Mouse (Mus musculus) midbrain, embryonic 12.5 days (tissue): ENCODE measurements at regions not wholly inside any gene's neighbourhood (a gene's known extent, or its start where the extent isn't known, plus 50 kb on each side); places are given as distances from the start of the nearest gene placed in this dataset.

Experiments used
- ATAC-seq: fragments of 200-750 bp; cut with Nextera tagmentation; 2 replicates; pipeline ENCODE4 v1.8.0; 2017; ENCODE audit warnings: low read depth, moderate TSS enrichment, moderate library complexity; ENCODE audit not compliant: low FRiP score
- H3K27ac ChIP-seq: fragments of 300-500 bp; sonication (generic); replicated peaks from 2 replicates; pipeline ENCODE4 v1.5.1; 2016; ENCODE audit warnings: mild to moderate bottlenecking
- H3K27me3 ChIP-seq: fragments of 300-500 bp; sonication (generic); 2 replicates; pipeline ENCODE4 v1.6.1; 2016; ENCODE audit warnings: mild to moderate bottlenecking
- H3K36me3 ChIP-seq: fragments of 300-500 bp; sonication (generic); 2 replicates; pipeline ENCODE4 v1.6.1; 2016
- H3K4me1 ChIP-seq: fragments of 300-500 bp; sonication (generic); 2 replicates; pipeline ENCODE4 v1.6.1; 2016
- H3K4me2 ChIP-seq: fragments of 300-500 bp; sonication (generic); replicated peaks from 2 replicates; pipeline ENCODE4 v1.6.1; 2016; ENCODE audit warnings: mild to moderate bottlenecking, moderate library complexity
- H3K4me3 ChIP-seq: fragments of 300-500 bp; sonication (generic); 2 replicates; pipeline ENCODE4 v1.5.1; 2016; ENCODE audit warnings: mild to moderate bottlenecking
- H3K9ac ChIP-seq: fragments of 300-500 bp; sonication (generic); replicated peaks from 2 replicates; pipeline ENCODE4 v1.6.1; 2016; ENCODE audit warnings: mild to moderate bottlenecking, moderate library complexity
- H3K9me3 ChIP-seq: fragments of 300-500 bp; sonication (generic); 2 replicates; pipeline ENCODE4 v1.6.1; 2016; ENCODE audit warnings: mild to moderate bottlenecking
- WGBS: fragments of 180-500 bp; shearing (Covaris S2); methylation state at CpG from one replicate; pipeline ENCODE4 v1.1.7; 2016; 5-methylcytosine and 5-hydroxymethylcytosine counted together

- Histone ChIP-seq H3K4me1 (peaks cover 4% of the 10 kb centered on the region; the same call in 1 of the 2 replicates), H3K4me2 (no peak overlapping the region), H3K4me3 (no peak overlapping the region), H3K36me3 (no peaks in the 10 kb centered on the region), H3K9ac (no peak overlapping the region), H3K27me3 (no peaks in the 10 kb centered on the region), H3K9me3 (no peaks in the 10 kb centered on the region), H3K27ac (no peak overlapping the region)
- 93% methylated on average over 5 of the region's 5 CpGs for WGBS
- ATAC-seq: no peak
Measured at GRCm38 (mm10) chr10:120664419-120664818, 188.2 kb upstream of the Hmga2 start.

DNA sequence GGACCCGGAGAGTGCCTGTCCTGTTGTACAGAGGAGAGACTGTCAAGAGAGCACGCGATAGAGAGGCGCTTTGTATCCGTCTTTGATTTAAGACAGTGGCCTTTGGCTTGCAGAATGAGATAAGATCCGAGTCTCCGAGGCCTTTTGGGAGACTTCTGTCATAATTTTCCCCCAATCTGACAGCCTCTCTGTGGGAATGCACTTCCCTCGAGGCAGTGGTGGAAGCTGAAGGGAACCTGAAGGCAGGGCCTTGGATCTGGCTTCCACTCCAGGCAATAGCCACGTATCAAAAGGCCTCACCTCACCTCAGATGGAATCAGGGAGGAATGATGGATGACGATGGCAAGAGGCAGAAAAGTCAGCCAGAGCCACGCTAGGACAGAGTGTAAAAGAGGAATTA, 187.1 kb upstream of the Hmga2 start:
- H3K36me3 ChIP-seq: no peaks in the 10 kb centered on the region
- 88% methylated on average over 11 of the region's 11 CpGs for WGBS
- no peaks in the 10 kb centered on the region for H3K27me3 ChIP-seq
- H3K4me1 ChIP-seq: peaks cover 4% of the 10 kb centered on the region; the same call in 1 of the 2 replicates
- no peak overlapping the region for H3K9ac ChIP-seq
- no peak overlapping the region for H3K27ac ChIP-seq
- no peak for ATAC-seq
- H3K9me3 ChIP-seq: no peaks in the 10 kb centered on the region
- no peak overlapping the region for H3K4me2 ChIP-seq
- H3K4me3 ChIP-seq: no peak overlapping the region

- no peaks in the 10 kb centered on the region for H3K36me3 ChIP-seq
- no peak overlapping the region for H3K9ac ChIP-seq
- no peaks in the 10 kb centered on the region for H3K27me3 ChIP-seq
- H3K27ac ChIP-seq: no peak overlapping the region
- H3K9me3 ChIP-seq: no peaks in the 10 kb centered on the region
- ATAC-seq: peak; percentile 49; the same call in 1 of the 2 replicates
- H3K4me3 ChIP-seq: no peak overlapping the region
- H3K4me1 ChIP-seq: peaks cover 4% of the 10 kb centered on the region; the same call in 1 of the 2 replicates
- WGBS: 55% methylated on average over 6 of the region's 6 CpGs
- H3K4me2 ChIP-seq: no peak overlapping the region
Measured at GRCm38 (mm10) chr10:120660503-120660902, 184.2 kb upstream of the Hmga2 start.

DNA sequence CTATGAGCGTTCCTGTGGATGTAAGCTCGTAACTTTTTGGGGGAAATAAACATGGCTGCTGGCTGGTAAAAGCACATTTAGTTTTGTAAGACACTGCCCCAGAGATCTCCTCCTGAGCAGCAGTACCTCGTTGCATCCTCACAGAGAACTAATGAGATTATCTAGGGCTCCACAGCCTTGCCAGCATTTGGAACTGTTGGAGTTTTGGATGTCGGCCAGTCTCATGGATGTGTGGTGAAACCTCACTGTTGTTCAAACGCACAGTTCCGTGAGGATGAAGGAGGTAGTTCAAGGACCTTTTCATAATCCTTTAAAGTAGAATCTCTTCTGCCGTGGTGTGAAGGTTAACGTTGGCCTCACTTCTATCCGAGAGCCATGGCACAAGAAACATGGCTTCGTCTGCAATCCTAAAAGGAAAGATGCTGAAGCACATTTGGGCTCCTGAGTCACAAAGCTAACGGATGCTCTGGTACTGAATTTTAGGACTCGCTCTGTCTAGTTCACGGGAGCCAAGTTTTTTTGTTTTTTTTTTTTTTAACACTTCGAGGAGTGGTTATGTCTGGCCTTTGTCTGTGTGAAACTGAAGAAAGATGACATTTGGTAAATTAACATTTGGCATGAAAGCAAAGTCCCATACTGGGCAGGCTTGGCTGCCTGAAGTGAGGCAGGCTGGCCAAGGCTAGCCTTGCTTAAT, 179.1 kb upstream of the Hmga2 start:
- H3K4me2 ChIP-seq: no peak overlapping the region
- 80% methylated on average over 14 of the region's 14 CpGs for WGBS
- no peaks in the 10 kb centered on the region for H3K9me3 ChIP-seq
- no peak overlapping the region for H3K9ac ChIP-seq
- no peaks in the 10 kb centered on the region for H3K4me1 ChIP-seq
- no peak overlapping the region for H3K27ac ChIP-seq
- no peak for ATAC-seq
- no peak overlapping the region for H3K4me3 ChIP-seq
- no peaks in the 10 kb centered on the region for H3K36me3 ChIP-seq
- H3K27me3 ChIP-seq: no peaks in the 10 kb centered on the region

GRCm38 (mm10) chr10:120652525-120653215, 176.4 kb upstream of the Hmga2 start:
- no peak overlapping the region for H3K27ac ChIP-seq
- H3K4me2 ChIP-seq: no peak overlapping the region
- H3K4me1 ChIP-seq: peaks cover 8% of the 10 kb centered on the region; the same call in 1 of the 2 replicates
- H3K9ac ChIP-seq: no peak overlapping the region
- no peak for ATAC-seq
- WGBS: 88% methylated on average over 6 of the region's 6 CpGs
- H3K4me3 ChIP-seq: no peak overlapping the region
- H3K36me3 ChIP-seq: no peaks in the 10 kb centered on the region
- no peaks in the 10 kb centered on the region for H3K9me3 ChIP-seq
- no peaks in the 10 kb centered on the region for H3K27me3 ChIP-seq

DNA sequence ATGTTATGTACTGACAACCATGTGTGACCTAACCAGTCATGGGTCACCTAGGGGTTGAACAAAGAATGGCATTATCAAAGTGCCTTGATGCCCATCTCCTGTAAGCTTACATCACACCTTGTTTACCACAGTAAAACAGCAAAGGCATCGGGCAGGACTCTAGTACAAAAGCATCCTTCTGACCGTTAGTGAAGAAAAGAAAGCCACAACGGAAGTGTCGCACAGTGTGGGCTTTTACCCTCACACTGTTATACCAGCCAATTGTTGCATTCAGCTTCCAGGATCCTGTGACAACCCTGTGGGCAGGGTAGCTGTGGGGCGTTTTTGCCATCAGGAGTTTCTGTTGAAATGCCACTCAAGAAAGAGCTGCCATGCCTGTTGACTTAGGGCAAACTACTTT, 175.6 kb upstream of the Hmga2 start:
- no peak overlapping the region for H3K4me3 ChIP-seq
- no peak overlapping the region for H3K27ac ChIP-seq
- no peak for ATAC-seq
- no peak overlapping the region for H3K4me2 ChIP-seq
- no peaks in the 10 kb centered on the region for H3K36me3 ChIP-seq
- 92% methylated on average over 5 of the region's 5 CpGs for WGBS
- peaks cover 16% of the 10 kb centered on the region for H3K4me1 ChIP-seq
- H3K27me3 ChIP-seq: no peaks in the 10 kb centered on the region
- no peaks in the 10 kb centered on the region for H3K9me3 ChIP-seq
- no peak overlapping the region for H3K9ac ChIP-seq

- no peak overlapping the region for H3K4me3 ChIP-seq
- no peak overlapping the region for H3K9ac ChIP-seq
- H3K27me3 ChIP-seq: peaks cover 6% of the 10 kb centered on the region
- H3K4me2 ChIP-seq: no peak overlapping the region
- 98% methylated on average over 9 of the region's 9 CpGs for WGBS
- H3K27ac ChIP-seq: no peak overlapping the region
- no peak for ATAC-seq
- no peaks in the 10 kb centered on the region for H3K9me3 ChIP-seq
- peaks cover 21% of the 10 kb centered on the region for H3K4me1 ChIP-seq
- H3K36me3 ChIP-seq: no peaks in the 10 kb centered on the region
Measured at GRCm38 (mm10) chr10:120650336-120650735, 174.1 kb upstream of the Hmga2 start.

DNA sequence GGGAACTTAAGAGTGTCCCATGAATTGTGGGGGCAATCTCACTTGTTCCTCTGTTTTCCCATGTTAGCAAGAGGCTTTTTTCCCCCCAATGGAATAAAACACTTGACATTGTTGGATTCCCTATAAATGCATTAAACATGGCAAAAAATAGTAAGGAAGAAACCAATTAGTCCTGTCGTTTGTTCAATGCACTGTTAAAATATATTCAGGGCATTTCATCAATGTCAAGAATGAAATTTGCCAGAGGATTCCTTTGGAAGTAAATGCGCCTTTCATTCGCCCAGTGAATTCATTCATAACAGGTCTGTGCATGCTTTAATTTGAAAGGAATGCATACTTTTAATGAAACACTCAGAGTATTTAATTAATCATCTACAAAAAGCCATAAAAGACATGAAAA, 172.5 kb upstream of the Hmga2 start:
- no peak for ATAC-seq
- Histone ChIP-seq H3K4me2 (no peak overlapping the region), H3K4me1 (peaks cover 21% of the 10 kb centered on the region), H3K27ac (no peak overlapping the region), H3K36me3 (no peaks in the 10 kb centered on the region), H3K9ac (no peak overlapping the region), H3K4me3 (no peak overlapping the region), H3K9me3 (no peaks in the 10 kb centered on the region), H3K27me3 (peaks cover 6% of the 10 kb centered on the region)
- 79% methylated on average over 3 of the region's 3 CpGs for WGBS

DNA sequence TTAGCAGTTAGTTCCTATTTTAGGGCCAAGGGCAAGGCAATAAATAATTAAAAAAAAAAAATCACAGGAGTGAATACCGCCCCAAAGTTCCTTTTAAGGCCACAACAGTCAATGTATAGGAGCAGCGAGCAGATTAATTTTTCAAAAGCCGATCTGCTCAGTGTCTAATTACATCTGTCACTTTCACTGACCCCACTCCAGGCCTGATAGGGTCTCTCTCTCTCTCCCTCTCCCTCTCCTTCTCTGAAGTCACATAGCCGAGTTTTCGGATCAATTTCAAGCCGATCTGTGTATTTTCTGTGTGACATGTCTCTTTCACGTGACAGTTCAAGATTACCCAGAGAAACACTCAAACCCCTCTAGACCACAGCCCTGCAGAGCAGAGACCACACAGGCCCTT, 171.8 kb upstream of the Hmga2 start:
- WGBS: 45% methylated on average over 7 of the region's 7 CpGs
- H3K27ac ChIP-seq: no peak overlapping the region
- no peaks in the 10 kb centered on the region for H3K9me3 ChIP-seq
- no peak overlapping the region for H3K4me3 ChIP-seq
- H3K4me1 ChIP-seq: peaks cover 21% of the 10 kb centered on the region
- no peaks in the 10 kb centered on the region for H3K36me3 ChIP-seq
- ATAC-seq: no peak
- H3K27me3 ChIP-seq: peaks cover 6% of the 10 kb centered on the region
- H3K9ac ChIP-seq: no peak overlapping the region
- H3K4me2 ChIP-seq: no peak overlapping the region

GRCm38 (mm10) chr10:120647323-120647722, 171.1 kb upstream of the Hmga2 start:
- Histone ChIP-seq H3K4me2 (peak overlapping the region; percentile 43), H3K4me3 (no peak overlapping the region)
- peak; percentile 41 for ATAC-seq

DNA sequence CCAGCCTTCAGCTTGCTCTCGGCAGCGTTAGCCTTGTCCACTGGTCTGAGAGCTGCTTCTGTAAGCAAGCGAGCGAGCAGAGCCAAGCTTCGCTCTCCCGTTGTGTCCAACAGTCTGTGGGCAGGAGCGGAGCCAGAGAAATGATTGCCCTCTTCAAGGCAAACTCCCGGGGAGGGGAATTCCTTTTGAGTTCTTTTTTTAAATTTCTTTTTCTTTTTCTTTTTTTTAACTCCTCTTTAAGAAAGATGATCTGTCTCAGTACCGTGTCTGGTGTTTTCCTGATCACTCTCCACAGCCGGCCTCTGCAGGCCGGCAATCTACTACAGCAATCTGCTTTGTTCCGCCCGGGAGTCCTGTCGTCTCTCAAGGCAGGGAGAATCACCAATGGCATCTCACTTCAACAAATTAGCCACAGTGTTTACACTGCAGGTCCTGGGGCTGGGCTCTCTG, 170.6 kb upstream of the Hmga2 start:
- Histone ChIP-seq H3K27me3 (peaks cover 6% of the 10 kb centered on the region), H3K4me3 (no peak overlapping the region), H3K9ac (0 out of 2 replicates have a peak overlapping the region, but pooled peaks have one; percentile 32), H3K9me3 (no peaks in the 10 kb centered on the region), H3K36me3 (no peaks in the 10 kb centered on the region), H3K4me2 (peak overlapping the region; percentile 43), H3K4me1 (peaks cover 21% of the 10 kb centered on the region), H3K27ac (no peak overlapping the region; the same call in 1 of the 2 replicates)
- 3% methylated on average over 14 of the region's 14 CpGs for WGBS
- peak; percentile 84; the same call in 1 of the 2 replicates for ATAC-seq

More at GRCm38 (mm10) chr10:120647323-120647722, 171.1 kb upstream of the Hmga2 start:
- Histone ChIP-seq H3K27me3 (peaks cover 6% of the 10 kb centered on the region), H3K9ac (no peak overlapping the region), H3K9me3 (no peaks in the 10 kb centered on the region), H3K4me1 (peaks cover 21% of the 10 kb centered on the region), H3K27ac (no peak overlapping the region), H3K36me3 (no peaks in the 10 kb centered on the region)
- 50% methylated on average over 3 of the region's 3 CpGs for WGBS

GRCm38 (mm10) chr10:120640847-120641246, 164.6 kb upstream of the Hmga2 start:
- H3K9me3 ChIP-seq: no peaks in the 10 kb centered on the region
- no peak overlapping the region for H3K4me2 ChIP-seq
- 67% methylated on average over 5 of the region's 5 CpGs for WGBS
- ATAC-seq: no peak
- H3K4me1 ChIP-seq: peaks cover 5% of the 10 kb centered on the region; the same call in 1 of the 2 replicates
- no peaks in the 10 kb centered on the region for H3K36me3 ChIP-seq
- H3K27ac ChIP-seq: no peak overlapping the region
- H3K9ac ChIP-seq: no peak overlapping the region
- peaks cover 9% of the 10 kb centered on the region for H3K27me3 ChIP-seq
- no peak overlapping the region for H3K4me3 ChIP-seq
